Mouse (Mus musculus) central nervous system, embryonic 11.5 days (tissue): ENCODE measurements around the gene Insr. TPM values are rescaled to one million over a fixed set of nuclear protein-coding genes. Genes with fewer than 3 reads are reported as not detected.

Source experiments
- polyA plus RNA-seq: library from polyadenylated mRNA; depleted of rRNA; stranded (reverse); fragments of >200 nt; gene quantifications from 2 replicates; pipeline ENCODE4 v1.2.3, GENCODE M21; 2012; rRNA removed

Gene Insr
- 13.0 and 14.9 TPM in 2 replicates for polyA plus RNA-seq

GRCm38 (mm10) chr8:3278934-3279720 is at the start of gene Insr:
Insr (minus strand) TSS chr8:3279617.

Other genes with a start within 250 kb of the Insr start
- 0.09 TPM in 1 of 2 replicates, not detected in the other for gene A430078G23Rik, start 73.8 kb upstream of the Insr start, polyA plus RNA-seq
- 23.7 and 31.7 TPM in 2 replicates for gene Arhgef18, start 113.4 kb upstream of the Insr start, polyA plus RNA-seq
- 2.8 and 5.1 TPM in 2 replicates for gene Pex11g, start 188.1 kb upstream of the Insr start, polyA plus RNA-seq
- 0.17 TPM in 1 of 2 replicates, not detected in the other for gene Tex45, start 191.2 kb upstream of the Insr start, polyA plus RNA-seq
- 65.4 and 81.6 TPM in 2 replicates for gene Zfp358, start 213.5 kb upstream of the Insr start, polyA plus RNA-seq
- gene Mcoln1, start 220.8 kb upstream of the Insr start, polyA plus RNA-seq = 127 and 133 TPM in 2 replicates
- 32.3 and 37.8 TPM in 2 replicates for gene Pnpla6, start 235.8 kb upstream of the Insr start, polyA plus RNA-seq